ENCODE assay signal across 8 mouse cellular contexts in the genomic region with DNA sequence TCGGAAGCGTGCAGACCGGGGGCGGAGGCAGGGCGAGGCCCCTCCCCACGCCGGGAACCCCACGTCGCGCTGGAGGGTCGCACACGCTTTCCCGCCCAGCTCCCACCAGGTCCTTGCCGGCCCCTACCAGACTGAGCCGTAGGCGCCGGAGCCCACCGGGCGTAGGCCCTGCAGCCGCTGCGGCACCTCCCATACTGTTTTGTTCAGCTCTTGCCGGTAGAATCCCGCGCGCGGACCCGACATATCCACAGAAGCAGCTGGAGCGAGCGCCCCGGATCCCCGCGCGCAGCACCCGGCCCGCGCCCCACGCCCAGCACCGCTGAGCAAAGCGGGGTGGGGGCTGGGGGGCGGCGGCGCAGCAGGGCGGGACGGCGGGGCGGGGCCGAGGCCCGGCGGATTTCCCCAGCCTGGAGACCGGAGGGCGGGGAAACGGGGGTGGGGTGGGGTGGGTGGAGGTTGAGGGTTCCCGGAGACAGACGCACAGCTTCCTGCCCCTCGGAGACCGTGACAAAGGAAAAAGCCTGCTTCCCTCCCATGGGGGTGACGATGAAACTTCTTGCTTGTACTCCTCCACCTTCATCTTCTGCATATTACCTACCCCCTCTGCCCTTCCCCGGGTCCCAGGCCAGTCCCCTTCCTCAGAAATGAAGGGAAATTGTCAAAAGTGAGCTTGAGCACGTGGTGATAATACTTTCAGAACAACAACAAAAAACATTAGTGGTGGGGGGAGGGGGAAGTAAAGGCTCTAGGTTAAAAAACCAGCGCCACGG. TPM values are rescaled to one million over a fixed set of nuclear protein-coding genes. Genes with fewer than 3 reads are reported as not detected.
DNase-seq lines count a peak whose midpoint lies in the region; ATAC-seq and TF ChIP-seq lines count a peak whose summit lies in the region.

Gene Mapk11, minus strand, starts transcription at position 358 of the 770 bp plus-strand sequence.

- H3K9me3 ChIP-seq in E14TG2a.4 (ENCODE audit: low read length), result no peaks in the 10 kb centered on the region
- no peaks in the 10 kb centered on the region for H3K9me3 ChIP-seq in embryonic facial prominence, embryonic 14.5 days (ENCODE audit: control insufficient read depth, low read length)
- no peaks in the 10 kb centered on the region for H3K9me3 ChIP-seq in hindbrain, embryonic 11.5 days (ENCODE audit: control insufficient read depth, low read length)
- no peaks in the 10 kb centered on the region for H3K9me3 ChIP-seq in stomach, embryonic 15.5 days

- H3K4me2 ChIP-seq in embryonic facial prominence, embryonic 14.5 days (ENCODE audit: low read depth, low read length), result peak within 1 kb of the TSS; percentile 95
- H3K4me2 ChIP-seq in hindbrain, embryonic 11.5 days (replicated peaks; ENCODE audit: low read depth, low read length), result peak within 1 kb of the TSS; percentile 90
- H3K4me2 ChIP-seq in stomach, embryonic 15.5 days, result peak within 1 kb of the TSS; percentile 93

- peak; percentile 29 for DNase-seq in 3T3-L1 (ENCODE audit: low read depth, low spot score)
- DNase-seq in embryonic facial prominence, embryonic 14.5 days (ENCODE audit: low spot score), result peak; percentile 63
- DNase-seq in hindbrain, embryonic 11.5 days (ENCODE audit: low spot score), result peak; percentile 73
- peak in 1 of 2 experiments; percentile 71 for DNase-seq in left cerebral cortex, postnatal 10 days (ENCODE audit: extremely low spot score in 1 of 2, low spot score in 2 of 2)
- DNase-seq in gastrocnemius, postnatal 4 days (ENCODE audit: low spot score in 2 of 2), result no peak

- H3K4me3 ChIP-seq in E14TG2a.4 (replicated peaks; ENCODE audit: low read length) (peak within 1 kb of the TSS; percentile 84), macrophage (ENCODE audit: inconsistent target) (peak within 1 kb of the TSS; percentile 17)
- peak within 1 kb of the TSS; percentile 70 for H3K4me3 ChIP-seq in embryonic facial prominence, embryonic 14.5 days (ENCODE audit: low read depth, low read length)
- peak within 1 kb of the TSS; percentile 83 for H3K4me3 ChIP-seq in hindbrain, embryonic 11.5 days (ENCODE audit: low read depth, low read length)
- peak within 1 kb of the TSS; percentile 63 for H3K4me3 ChIP-seq in stomach, embryonic 15.5 days (replicated peaks)

- H3K27me3 ChIP-seq in E14TG2a.4 (ENCODE audit: insufficient read depth, low read length), result peaks cover 47% of the 10 kb centered on the region
- peaks cover 36% of the 10 kb centered on the region for H3K27me3 ChIP-seq in embryonic facial prominence, embryonic 14.5 days (replicated peaks; ENCODE audit: control insufficient read depth, insufficient read depth, low read length)
- H3K27me3 ChIP-seq in hindbrain, embryonic 11.5 days (ENCODE audit: control insufficient read depth, insufficient read depth, low read length), result peaks cover 7% of the 10 kb centered on the region; the same call in 1 of the 2 replicates
- peaks cover 50% of the 10 kb centered on the region for H3K27me3 ChIP-seq in stomach, embryonic 15.5 days (replicated peaks)

- H3K36me3 ChIP-seq in E14TG2a.4 (ENCODE audit: insufficient read depth, low read length) (peaks cover 27% of the 10 kb centered on the region), macrophage (ENCODE audit: inconsistent target) (peaks cover 7% of the 10 kb centered on the region; the same call in 1 of the 2 replicates)
- peaks cover 12% of the 10 kb centered on the region for H3K36me3 ChIP-seq in embryonic facial prominence, embryonic 14.5 days (ENCODE audit: control insufficient read depth, insufficient read depth, low read length)
- peaks cover 5% of the 10 kb centered on the region; the same call in 1 of the 2 replicates for H3K36me3 ChIP-seq in hindbrain, embryonic 11.5 days (ENCODE audit: control insufficient read depth, insufficient read depth, low read length)
- H3K36me3 ChIP-seq in stomach, embryonic 15.5 days, result no peaks in the 10 kb centered on the region

- H3K9ac ChIP-seq in embryonic facial prominence, embryonic 14.5 days (ENCODE audit: low read depth, low read length), result peak within 1 kb of the TSS; percentile 74
- peak within 1 kb of the TSS; percentile 93 for H3K9ac ChIP-seq in hindbrain, embryonic 11.5 days (ENCODE audit: low read depth, low read length)
- H3K9ac ChIP-seq in stomach, embryonic 15.5 days, result peak within 1 kb of the TSS; percentile 18; the same call in 1 of the 2 replicates

- H3K79me2 ChIP-seq in macrophage (ENCODE audit: inconsistent target), result no peaks in the 10 kb centered on the region

- H3K4me1 ChIP-seq in E14TG2a.4 (replicated peaks; ENCODE audit: low read depth, low read length), result peaks cover 80% of the 10 kb centered on the region
- H3K4me1 ChIP-seq in embryonic facial prominence, embryonic 14.5 days (ENCODE audit: control insufficient read depth, insufficient read depth, low read length), result peaks cover 20% of the 10 kb centered on the region
- peaks cover 17% of the 10 kb centered on the region for H3K4me1 ChIP-seq in hindbrain, embryonic 11.5 days (replicated peaks; ENCODE audit: control insufficient read depth, insufficient read depth, low read length)
- H3K4me1 ChIP-seq in stomach, embryonic 15.5 days, result peaks cover 29% of the 10 kb centered on the region

- peak; percentile 62 for ATAC-seq in embryonic facial prominence, embryonic 14.5 days (ENCODE audit: low read depth)
- ATAC-seq in hindbrain, embryonic 11.5 days (ENCODE audit: low FRiP score), result peak; percentile 63
- peak; percentile 36; the same call in 1 of the 2 replicates for ATAC-seq in stomach, embryonic 15.5 days (ENCODE audit: insufficient read depth, low FRiP score, low read depth)

- peak within 1 kb of the TSS; percentile 39; the same call in 1 of the 2 replicates for H3K27ac ChIP-seq in embryonic facial prominence, embryonic 14.5 days (replicated peaks; ENCODE audit: low read depth, low read length)
- H3K27ac ChIP-seq in hindbrain, embryonic 11.5 days (ENCODE audit: low read depth, low read length), result peak within 1 kb of the TSS; percentile 72
- H3K27ac ChIP-seq in macrophage, result no peak within 1 kb of the TSS
- H3K27ac ChIP-seq in stomach, embryonic 15.5 days, result no peak within 1 kb of the TSS

- under 1% methylated on average over 35 of the region's 61 CpGs for WGBS in embryonic facial prominence, embryonic 14.5 days
- under 1% methylated on average over 38 of the region's 61 CpGs for WGBS in hindbrain, embryonic 11.5 days
- WGBS in macrophage (ENCODE audit: missing documents), result 1% methylated on average over 61 of the region's 61 CpGs
- 1% methylated on average over 59 of the region's 61 CpGs for WGBS in stomach, embryonic 15.5 days

- TF ChIP-seq CTCF in E14TG2a.4 (conservative IDR thresholded peaks at IDR 0.05; ENCODE audit: low read length), result no peak

- intact Hi-C loops in left cerebral cortex, postnatal 10 days (cut with DNase I), result no loop called here

RNA-seq across cellular contexts. Expression of gene Mapk11, which starts in this region (rescaled TPM):
- 7.8 and 8.6 TPM in 2 replicates for polyA plus RNA-seq in embryonic facial prominence, embryonic 14.5 days (2014; fragmentation: Nextera tagmentation; extraction: Ambion mirVana)
- polyA plus RNA-seq in hindbrain, embryonic 11.5 days (2014; fragmentation: Nextera tagmentation; extraction: Ambion mirVana), result 38.5 and 40.4 TPM in 2 replicates
- total RNA-seq in left cerebral cortex, postnatal 10 days (2021), result 10 to 100 TPM; 24.7 to 28.2 TPM
- total RNA-seq in macrophage (2018; cell fraction: chromatin; rRNA removed), result 10 to 100 TPM in 5 of 26 experiments, 1 to 10 TPM in 21; 2.3 to 40.1 (median 4.9) TPM
- total RNA-seq in macrophage (2018; cell fraction: cytosol; rRNA removed), result 1 to 10 TPM in 19 of 26 experiments, under 1 TPM in 7; 0.62 to 1.9 (median 1.3) TPM
- total RNA-seq in macrophage (2018; cell fraction: nucleus; rRNA removed), result 10 to 100 TPM in 2 of 26 experiments, 1 to 10 TPM in 24; 1.5 to 17.6 (median 2.8) TPM
- 0.79 to 2.1 TPM (median 1.5 TPM) in 3 replicates for polyA plus RNA-seq in macrophage (2018)
- polyA plus RNA-seq in stomach, embryonic 15.5 days (2015; fragmentation: Nextera tagmentation; extraction: Ambion mirVana), result 5.9 and 6.4 TPM in 2 replicates
- total RNA-seq in gastrocnemius, postnatal 4 days (2021), result 1 to 10 TPM; 3.4 to 4.1 TPM

Comparison
In these comparisons a context has a peak if more than half of its experiments do, and no peak if none do; other contexts are left out.
1. RNA of gene Mapk11 (total RNA-seq): 24.7 to 28.2 TPM in left cerebral cortex, postnatal 10 days; 3.4 to 4.1 TPM in gastrocnemius, postnatal 4 days; every median in the first group is over 4 times any median in the second.
2. DNase-seq: peak in 3T3-L1 (single experiment), embryonic facial prominence, embryonic 14.5 days (single experiment) and hindbrain, embryonic 11.5 days (single experiment); none in gastrocnemius, postnatal 4 days (0 of 2).
3. H3K4me3 ChIP-seq: peak in every context shown above with its lines; median percentile 84 in E14TG2a.4; 83 in hindbrain, embryonic 11.5 days; 70 in embryonic facial prominence, embryonic 14.5 days; 63 in stomach, embryonic 15.5 days; 17 in macrophage.
4. H3K27ac ChIP-seq: peak in embryonic facial prominence, embryonic 14.5 days (single experiment) and hindbrain, embryonic 11.5 days (single experiment); none in macrophage (single experiment) and stomach, embryonic 15.5 days (single experiment).
5. H3K9ac ChIP-seq: peak in every context shown above with its lines; median percentile 93 in hindbrain, embryonic 11.5 days; 74 in embryonic facial prominence, embryonic 14.5 days; 18 in stomach, embryonic 15.5 days.
6. Peak in every context shown above with its lines, with median percentiles within 50 percentile points of each other: ATAC-seq and H3K4me2 ChIP-seq.